Mouse (Mus musculus) limb, embryonic 14.5 days (tissue): ENCODE results near the gene Acsbg2. TPM values are rescaled to one million over a fixed set of nuclear protein-coding genes. Genes with fewer than 3 reads are reported as not detected.

Experiments
- ATAC-seq: fragments of 200-750 bp; cut with Nextera tagmentation; 2 replicates; pipeline ENCODE4 v1.8.0; 2017; ENCODE audit warnings: low read depth, moderate number of reproducible peaks, moderate TSS enrichment; ENCODE audit not compliant: low FRiP score
- DNase-seq: peaks from one replicate; pipeline ENCODE4 v3.0.0-alpha.2; 2015; ENCODE audit warnings: low spot score
- H3K27ac ChIP-seq: fragments of 300-500 bp; sonication (generic); replicated peaks from 2 replicates; pipeline ENCODE4 v1.5.1; 2014; ENCODE audit warnings: low read depth, mild to moderate bottlenecking, low read length, moderate library complexity, mixed read lengths
- H3K27me3 ChIP-seq: fragments of 300-500 bp; sonication (generic); 2 replicates; pipeline ENCODE4 v1.6.1; 2014; ENCODE audit warnings: low read length, mixed read lengths; ENCODE audit not compliant: control insufficient read depth, insufficient read depth
- H3K36me3 ChIP-seq: fragments of 300-500 bp; sonication (generic); 2 replicates; pipeline ENCODE4 v1.6.1; 2014; ENCODE audit warnings: mild to moderate bottlenecking, low read length, moderate library complexity, mixed read lengths; ENCODE audit not compliant: control insufficient read depth, insufficient read depth
- H3K4me1 ChIP-seq: fragments of 300-500 bp; sonication (generic); 2 replicates; pipeline ENCODE4 v1.6.1; 2014; ENCODE audit warnings: antibody characterized with exemption, low read length, mixed read lengths; ENCODE audit not compliant: control insufficient read depth, insufficient read depth
- H3K4me2 ChIP-seq: fragments of 300-500 bp; sonication (generic); replicated peaks from 2 replicates; pipeline ENCODE4 v1.6.1; 2014; ENCODE audit warnings: low read depth, mild to moderate bottlenecking, low read length, moderate library complexity; ENCODE audit not compliant: severe bottlenecking
- H3K4me3 ChIP-seq: fragments of 300-500 bp; sonication (generic); replicated peaks from 2 replicates; pipeline ENCODE4 v1.5.1; 2014; ENCODE audit warnings: low read length
- H3K9ac ChIP-seq: fragments of 300-500 bp; sonication (generic); 2 replicates; pipeline ENCODE4 v1.6.1; 2014; ENCODE audit warnings: mild to moderate bottlenecking, low read depth, low read length, moderate library complexity; ENCODE audit not compliant: severe bottlenecking
- H3K9me3 ChIP-seq: fragments of 300-500 bp; sonication (generic); 2 replicates; pipeline ENCODE4 v1.6.1; 2016; ENCODE audit warnings: low read length; ENCODE audit not compliant: control insufficient read depth
- POLR2A ChIP-seq: fragments of 200-500 bp; IDR thresholded peaks from 2 replicates; pipeline ENCODE4 v1.8.0; 2012; ENCODE audit warnings: inconsistent platforms, mild to moderate bottlenecking, moderate library complexity, borderline replicate concordance; ENCODE audit not compliant: insufficient read depth, insufficient read length; ENCODE audit errors: extremely low read depth
- WGBS: fragments of 180-500 bp; shearing (Covaris S2); extraction: QIAGEN DNeasy Blood & Tissue Kit; methylation state at CpG from one replicate; pipeline ENCODE4 v1.1.7; 2014; 5-methylcytosine and 5-hydroxymethylcytosine counted together
- polyA plus RNA-seq, 2 experiments: library from polyadenylated mRNA; depleted of rRNA in 1 of 2; stranded (reverse) in 1 of 2; unstranded in 1 of 2; fragments of >200 nt; fragmentation: Nextera tagmentation in 1 of 2; extraction: Ambion mirVana in 1 of 2; gene quantifications; 2 replicates each; pipeline versions ENCODE4 v1.2.1 to v1.2.3; 2012 to 2014

Acsbg2 gene
- polyA plus RNA-seq, 2 experiments, result not detected

DNA sequence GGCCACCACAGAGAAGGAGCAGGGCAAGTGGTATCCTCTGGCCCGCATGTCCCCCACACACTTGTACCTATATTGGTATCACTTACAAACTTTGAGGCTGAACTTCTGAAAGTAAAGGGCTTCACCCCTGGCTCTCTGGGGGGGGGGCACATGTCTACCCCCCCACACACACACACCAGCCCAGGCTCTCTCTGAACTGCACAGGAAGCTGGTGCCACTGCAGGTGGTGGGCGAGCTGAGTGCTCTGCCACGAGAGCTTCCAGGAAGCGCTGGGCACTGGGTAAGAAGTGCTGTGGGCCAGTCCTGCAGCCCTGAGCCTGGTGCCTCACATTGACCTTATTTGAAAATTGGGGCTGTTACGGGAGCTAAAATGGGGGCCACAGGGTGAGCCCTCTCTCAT lies 30.6 kb downstream of the Acsbg2 start:
- Histone ChIP-seq H3K9ac (no peak overlapping the region), H3K27me3 (no peaks in the 10 kb centered on the region), H3K9me3 (no peaks in the 10 kb centered on the region), H3K27ac (no peak overlapping the region), H3K36me3 (no peaks in the 10 kb centered on the region), H3K4me2 (no peak overlapping the region), H3K4me1 (no peaks in the 10 kb centered on the region), H3K4me3 (no peak overlapping the region)
- no peak for TF ChIP-seq POLR2A
- no peak for ATAC-seq
- DNase-seq, result no peak
- WGBS, result 73% methylated on average over 5 of the region's 5 CpGs

DNA sequence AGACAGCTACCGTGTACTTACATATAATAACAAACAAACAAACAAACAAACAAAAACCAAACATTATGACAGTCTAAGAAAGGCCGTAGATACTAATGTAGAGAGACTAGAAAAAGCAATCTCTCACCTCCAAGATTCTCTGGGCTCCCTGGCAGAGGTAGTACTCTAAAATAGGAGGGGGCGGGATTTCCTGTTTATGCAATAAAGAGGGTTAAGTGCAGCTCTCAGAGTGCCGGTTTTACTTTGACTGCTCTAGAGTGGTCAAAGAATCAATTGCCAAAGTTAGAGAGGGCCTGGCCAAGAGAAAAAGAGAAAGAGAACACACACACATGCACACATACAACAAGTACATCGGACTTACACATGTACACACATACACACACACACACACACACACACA lies 32.1 kb downstream of the Acsbg2 start:
- WGBS, result 77% methylated on average over 5 of the region's 5 CpGs
- DNase-seq, result no peak
- Histone ChIP-seq H3K9ac (no peak overlapping the region), H3K4me3 (no peak overlapping the region), H3K9me3 (no peaks in the 10 kb centered on the region), H3K4me1 (no peaks in the 10 kb centered on the region), H3K36me3 (no peaks in the 10 kb centered on the region), H3K27me3 (no peaks in the 10 kb centered on the region), H3K27ac (no peak overlapping the region), H3K4me2 (no peak overlapping the region)
- TF ChIP-seq POLR2A, result no peak
- ATAC-seq, result no peak

DNA sequence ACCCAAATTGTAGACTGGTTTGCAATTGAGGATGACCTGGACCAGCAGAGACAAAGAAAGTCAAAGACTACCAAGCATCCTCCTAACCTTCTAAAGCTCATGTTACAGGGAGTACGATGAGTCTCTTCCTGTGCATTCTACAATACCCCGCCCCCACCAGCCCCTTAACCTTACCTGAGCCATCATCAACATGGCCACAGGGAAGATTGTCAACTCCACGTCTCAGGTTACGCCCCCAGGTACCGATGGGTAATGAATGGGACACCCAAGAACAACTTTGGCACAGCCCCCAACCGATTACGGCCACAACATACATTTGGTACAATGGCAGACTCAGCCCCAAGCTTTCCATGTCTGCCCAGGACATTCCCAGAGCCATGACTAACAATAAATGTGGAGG lies 33.7 kb downstream of the Acsbg2 start:
- no peaks in the 10 kb centered on the region for H3K4me1 ChIP-seq
- WGBS, result 75% methylated on average over 7 of the region's 7 CpGs
- H3K27me3 ChIP-seq, result no peaks in the 10 kb centered on the region
- H3K4me2 ChIP-seq, result no peak overlapping the region
- H3K9me3 ChIP-seq, result no peaks in the 10 kb centered on the region
- no peak for TF ChIP-seq POLR2A
- no peak for DNase-seq
- H3K36me3 ChIP-seq, result no peaks in the 10 kb centered on the region
- no peak overlapping the region for H3K9ac ChIP-seq
- no peak for ATAC-seq
- no peak overlapping the region for H3K27ac ChIP-seq
- H3K4me3 ChIP-seq, result no peak overlapping the region

DNA sequence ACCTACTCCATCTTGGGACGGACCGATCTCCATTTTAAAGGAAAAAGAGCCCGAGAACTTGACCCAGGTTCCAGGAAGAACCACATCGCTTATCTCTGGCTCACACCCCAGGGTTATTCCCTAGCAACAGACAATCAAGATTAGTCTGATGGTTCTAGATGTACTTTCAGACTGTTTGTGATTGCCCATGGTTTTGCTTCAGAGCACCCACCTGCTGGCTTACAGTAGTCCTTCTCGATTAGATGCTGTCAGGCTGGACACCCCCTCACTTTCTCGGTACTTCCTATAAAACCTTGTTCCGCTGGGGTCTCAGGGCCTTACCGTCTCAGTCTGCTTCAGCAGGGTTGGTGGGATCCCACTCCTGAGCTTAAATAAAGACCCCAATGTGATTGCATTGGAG lies 37.9 kb downstream of the Acsbg2 start:
- DNase-seq (no peak), ATAC-seq (no peak)
- H3K27ac ChIP-seq, result no peak overlapping the region
- H3K36me3 ChIP-seq, result no peaks in the 10 kb centered on the region
- no peaks in the 10 kb centered on the region for H3K4me1 ChIP-seq
- no peak overlapping the region for H3K4me2 ChIP-seq
- H3K27me3 ChIP-seq, result 0 out of 2 replicates have a peak, but pooled peaks cover 6% of the 10 kb centered on the region
- no peak overlapping the region for H3K4me3 ChIP-seq
- no peak for TF ChIP-seq POLR2A
- H3K9ac ChIP-seq, result no peak overlapping the region
- H3K9me3 ChIP-seq, result no peaks in the 10 kb centered on the region
- WGBS, result 86% methylated on average over 8 of the region's 8 CpGs

DNA sequence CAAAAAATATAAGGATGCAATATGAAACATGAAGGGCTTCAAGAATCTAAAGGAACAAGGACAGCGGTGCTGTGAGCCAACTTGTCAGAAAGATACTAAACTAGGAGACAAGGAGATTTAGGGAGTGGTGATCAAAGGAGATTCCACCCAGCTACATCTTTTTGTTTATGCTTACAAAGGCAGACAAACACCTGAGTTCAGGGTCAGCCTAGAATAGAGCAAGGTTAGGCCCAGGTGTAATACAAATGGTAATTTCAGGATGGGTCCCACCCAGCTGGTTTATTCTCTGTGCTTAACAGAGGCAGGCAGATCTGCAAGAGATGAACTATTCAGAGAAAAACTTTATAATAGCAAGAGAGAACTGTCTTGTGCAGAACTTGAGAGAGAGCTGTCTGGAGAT lies 40.9 kb downstream of the Acsbg2 start:
- Histone ChIP-seq H3K9me3 (no peaks in the 10 kb centered on the region), H3K4me3 (no peak overlapping the region), H3K36me3 (no peaks in the 10 kb centered on the region), H3K4me1 (peaks cover 5% of the 10 kb centered on the region; the same call in 1 of the 2 replicates), H3K27ac (no peak overlapping the region), H3K4me2 (no peak overlapping the region), H3K9ac (no peak overlapping the region), H3K27me3 (peaks cover 13% of the 10 kb centered on the region; the same call in 1 of the 2 replicates)
- 83% methylated on average over 1 of the region's 1 CpGs for WGBS
- no peak for TF ChIP-seq POLR2A
- DNase-seq (no peak), ATAC-seq (no peak)

DNA sequence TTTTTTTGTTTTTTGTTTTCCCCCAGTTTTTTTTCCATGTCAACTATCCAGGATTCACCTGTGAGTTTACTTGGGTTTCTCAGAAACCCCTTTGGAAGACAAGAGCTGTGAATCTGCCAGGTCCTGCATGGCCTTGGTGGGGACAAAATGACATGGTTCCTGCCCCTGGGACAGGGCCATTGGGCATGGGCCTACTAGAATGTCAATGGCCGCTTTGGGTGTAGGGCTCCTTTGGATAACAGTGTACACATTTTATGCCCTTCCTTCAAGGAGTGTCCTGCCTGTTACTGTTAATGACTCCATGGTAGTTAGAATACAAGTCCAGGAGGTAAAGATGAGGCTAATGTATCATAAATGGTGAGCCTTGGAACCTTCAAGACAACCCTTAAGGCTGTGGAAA lies 41.3 kb downstream of the Acsbg2 start:
- Histone ChIP-seq H3K9me3 (no peaks in the 10 kb centered on the region), H3K9ac (no peak overlapping the region), H3K4me3 (no peak overlapping the region), H3K4me2 (no peak overlapping the region), H3K36me3 (no peaks in the 10 kb centered on the region), H3K27ac (no peak overlapping the region), H3K27me3 (peaks cover 13% of the 10 kb centered on the region; the same call in 1 of the 2 replicates), H3K4me1 (peaks cover 5% of the 10 kb centered on the region; the same call in 1 of the 2 replicates)
- WGBS, result 86% methylated on average over 1 of the region's 1 CpGs
- DNase-seq, result no peak
- ATAC-seq, result no peak
- TF ChIP-seq POLR2A, result no peak
